Mouse (Mus musculus) forebrain, postnatal 0 days (tissue): Measurements from ENCODE around the gene Prickle2. TPM values are rescaled to one million over a fixed set of nuclear protein-coding genes. Genes with fewer than 3 reads are reported as not detected.

ENCODE experiments used
- ATAC-seq: fragments of 200-750 bp; cut with Nextera tagmentation; 2 replicates; pipeline ENCODE4 v1.8.0; 2017; ENCODE audit warnings: mild to moderate bottlenecking, moderate library complexity
- DNase-seq: peaks from one replicate; pipeline ENCODE4 v3.0.0-alpha.2; 2015
- H3K27ac ChIP-seq: fragments of 300-500 bp; sonication (generic); 2 replicates; pipeline ENCODE4 v1.5.1; 2014; ENCODE audit warnings: low read depth, mild to moderate bottlenecking, antibody characterized with exemption, low read length, moderate library complexity, mixed read lengths
- H3K27me3 ChIP-seq: fragments of 300-500 bp; sonication (generic); 2 replicates; pipeline ENCODE4 v1.6.1; 2014; ENCODE audit warnings: mild to moderate bottlenecking, low read length, mixed read lengths; ENCODE audit not compliant: insufficient read depth
- H3K36me3 ChIP-seq: fragments of 300-500 bp; sonication (generic); 2 replicates; pipeline ENCODE4 v1.6.1; 2014; ENCODE audit warnings: mild to moderate bottlenecking, moderate library complexity; ENCODE audit not compliant: insufficient read depth
- H3K4me1 ChIP-seq: fragments of 300-500 bp; sonication (generic); 2 replicates; pipeline ENCODE4 v1.6.1; 2014; ENCODE audit warnings: antibody characterized with exemption; ENCODE audit not compliant: insufficient read depth
- H3K4me2 ChIP-seq: fragments of 300-500 bp; sonication (generic); 2 replicates; pipeline ENCODE4 v1.6.1; 2014; ENCODE audit warnings: low read depth, mild to moderate bottlenecking, moderate library complexity
- H3K4me3 ChIP-seq: fragments of 300-500 bp; sonication (generic); 2 replicates; pipeline ENCODE4 v1.5.1; 2014; ENCODE audit warnings: low read depth, low read length, mixed read lengths
- H3K9ac ChIP-seq: fragments of 300-500 bp; sonication (generic); 2 replicates; pipeline ENCODE4 v1.6.1; 2014; ENCODE audit warnings: mild to moderate bottlenecking
- H3K9me3 ChIP-seq: fragments of 300-500 bp; sonication (generic); 2 replicates; pipeline ENCODE4 v1.6.1; 2016; ENCODE audit warnings: low read length
- CTCF ChIP-seq: sonication (generic); IDR thresholded peaks from 2 replicates; pipeline ENCODE4 v1.5.1; 2016; ENCODE audit warnings: antibody characterized with exemption, control low read depth, low read depth
- WGBS: fragments of 180-500 bp; shearing (Covaris S2); extraction: QIAGEN DNeasy Blood & Tissue Kit; methylation state at CpG from one replicate; pipeline ENCODE4 v1.1.7; 2014; 5-methylcytosine and 5-hydroxymethylcytosine counted together
- polyA plus RNA-seq: library from polyadenylated mRNA; unstranded; fragments of >200 nt; fragmentation: Nextera tagmentation; extraction: Ambion mirVana; gene quantifications from 2 replicates; pipeline ENCODE4 v1.2.1, GENCODE M21; 2015
- total RNA-seq: library from RNA; depleted of rRNA; stranded (reverse); fragments of >200 nt; gene quantifications from 2 replicates; pipeline ENCODE4 v1.2.3, GENCODE M21; 2014

Gene Prickle2
- total and polyA plus RNA-seq, 2 experiments from 2014 or later = 8.4 to 29.4 TPM

- Histone ChIP-seq H3K36me3 (peaks cover 19% of the 10 kb centered on the region), H3K9me3 (no peaks in the 10 kb centered on the region), H3K4me3 (no peak overlapping the region), H3K9ac (no peak overlapping the region), H3K27ac (no peak overlapping the region), H3K4me1 (no peaks in the 10 kb centered on the region), H3K4me2 (no peak overlapping the region), H3K27me3 (no peaks in the 10 kb centered on the region)
- ATAC-seq (no peak), DNase-seq (no peak)
- TF ChIP-seq CTCF = no peak
- 46% methylated on average over 5 of the region's 5 CpGs for WGBS
Observed at GRCm38 (mm10) chr6:92407259-92407658, 298.7 kb downstream of the Prickle2 start.

GRCm38 (mm10) chr6:92405571-92405970, 300.4 kb downstream of the Prickle2 start:
- Histone ChIP-seq H3K4me2 (no peak overlapping the region), H3K36me3 (peaks cover 12% of the 10 kb centered on the region), H3K4me3 (no peak overlapping the region), H3K4me1 (no peaks in the 10 kb centered on the region), H3K9me3 (no peaks in the 10 kb centered on the region), H3K27ac (no peak overlapping the region), H3K27me3 (no peaks in the 10 kb centered on the region), H3K9ac (no peak overlapping the region)
- ATAC-seq = no peak
- WGBS = 25% methylated on average over 8 of the region's 8 CpGs
- no peak for TF ChIP-seq CTCF
- no peak for DNase-seq

- 73% methylated on average over 6 of the region's 6 CpGs for WGBS
- Histone ChIP-seq H3K9ac (no peak overlapping the region), H3K9me3 (no peaks in the 10 kb centered on the region), H3K27me3 (no peaks in the 10 kb centered on the region), H3K4me1 (peaks cover 20% of the 10 kb centered on the region; the same call in 1 of the 2 replicates), H3K27ac (no peak overlapping the region), H3K4me3 (no peak overlapping the region), H3K36me3 (no peaks in the 10 kb centered on the region), H3K4me2 (no peak overlapping the region)
- peak; percentile 56 for DNase-seq
- no peak for ATAC-seq
- no peak for TF ChIP-seq CTCF
Observed at GRCm38 (mm10) chr6:92397876-92398275, 308.1 kb downstream of the Prickle2 start.

GRCm38 (mm10) chr6:92395556-92395955, 310.4 kb downstream of the Prickle2 start:
- Histone ChIP-seq H3K27me3 (no peaks in the 10 kb centered on the region), H3K9me3 (no peaks in the 10 kb centered on the region), H3K27ac (peak overlapping the region; percentile 62), H3K9ac (no peak overlapping the region), H3K36me3 (no peaks in the 10 kb centered on the region), H3K4me2 (no peak overlapping the region), H3K4me3 (no peak overlapping the region), H3K4me1 (peaks cover 20% of the 10 kb centered on the region; the same call in 1 of the 2 replicates)
- DNase-seq = peak; percentile 50
- whole genome bisulfite sequencing = 62% methylated on average over 4 of the region's 4 CpGs
- TF ChIP-seq CTCF = no peak
- ATAC-seq = peak; percentile 51

GRCm38 (mm10) chr6:92395143-92395542, 310.8 kb downstream of the Prickle2 start:
- DNase-seq = peak; percentile 34
- TF ChIP-seq CTCF = no peak
- peak overlapping the region; percentile 9; the same call in 1 of the 2 replicates for H3K27ac ChIP-seq
- whole genome bisulfite sequencing = 67% methylated on average over 1 of the region's 1 CpGs
- peaks cover 20% of the 10 kb centered on the region; the same call in 1 of the 2 replicates for H3K4me1 ChIP-seq
- no peak overlapping the region for H3K4me2 ChIP-seq
- no peaks in the 10 kb centered on the region for H3K27me3 ChIP-seq
- H3K36me3 ChIP-seq = no peaks in the 10 kb centered on the region
- no peaks in the 10 kb centered on the region for H3K9me3 ChIP-seq
- H3K4me3 ChIP-seq = no peak overlapping the region
- ATAC-seq = peak; percentile 50; the same call in 1 of the 2 replicates
- no peak overlapping the region for H3K9ac ChIP-seq

GRCm38 (mm10) chr6:92394628-92395027, 311.3 kb downstream of the Prickle2 start:
- no peak overlapping the region for H3K4me3 ChIP-seq
- H3K27me3 ChIP-seq = no peaks in the 10 kb centered on the region
- no peaks in the 10 kb centered on the region for H3K9me3 ChIP-seq
- no peak for TF ChIP-seq CTCF
- peak overlapping the region; percentile 35; the same call in 1 of the 2 replicates for H3K27ac ChIP-seq
- no peak overlapping the region for H3K4me2 ChIP-seq
- DNase-seq = no peak
- H3K36me3 ChIP-seq = no peaks in the 10 kb centered on the region
- WGBS = 50% methylated on average over 5 of the region's 5 CpGs
- peaks cover 20% of the 10 kb centered on the region; the same call in 1 of the 2 replicates for H3K4me1 ChIP-seq
- ATAC-seq = peak; percentile 79
- H3K9ac ChIP-seq = no peak overlapping the region

GRCm38 (mm10) chr6:92390321-92390720, 315.6 kb downstream of the Prickle2 start:
- Histone ChIP-seq H3K27me3 (no peaks in the 10 kb centered on the region), H3K4me2 (no peak overlapping the region), H3K36me3 (no peaks in the 10 kb centered on the region), H3K9me3 (no peaks in the 10 kb centered on the region), H3K27ac (no peak overlapping the region), H3K4me3 (no peak overlapping the region), H3K4me1 (peaks cover 7% of the 10 kb centered on the region; the same call in 1 of the 2 replicates), H3K9ac (no peak overlapping the region)
- no peak for TF ChIP-seq CTCF
- DNase-seq (no peak), ATAC-seq (0 out of 2 replicates have a peak, but pooled peaks have one; percentile 10)
- 62% methylated on average over 4 of the region's 4 CpGs for WGBS
